Mouse (Mus musculus) erythroblast, embryonic 14.5 days (primary cell): ENCODE results near the gene U2af2. TPM values are rescaled to one million over a fixed set of nuclear protein-coding genes. Genes with fewer than 3 reads are reported as not detected.

Source experiments
- H3K27me3 ChIP-seq: 2 replicates; pipeline ENCODE4 v1.6.1; 2012; ENCODE audit warnings: inconsistent platforms; ENCODE audit not compliant: control insufficient read depth
- H3K36me3 ChIP-seq: 2 replicates; pipeline ENCODE4 v1.6.1; 2012; ENCODE audit warnings: mild to moderate bottlenecking, inconsistent platforms; ENCODE audit not compliant: control insufficient read depth
- H3K4me1 ChIP-seq: 2 replicates; pipeline ENCODE4 v1.6.1; 2012; ENCODE audit warnings: inconsistent platforms; ENCODE audit not compliant: control insufficient read depth
- H3K4me3 ChIP-seq: replicated peaks from 2 replicates; pipeline ENCODE3; 2012; ENCODE audit warnings: moderate library complexity, mild to moderate bottlenecking, inconsistent platforms
- H3K9me3 ChIP-seq: 2 replicates; pipeline ENCODE4 v1.6.1; 2012; ENCODE audit warnings: low read length, inconsistent platforms, mixed read lengths; ENCODE audit not compliant: control insufficient read depth
- GATA1 ChIP-seq: IDR thresholded peaks from 2 replicates; pipeline ENCODE4 v1.6.1; 2012; ENCODE audit warnings: low read length, inconsistent platforms, mixed read lengths
- TAL1 ChIP-seq: IDR thresholded peaks from 3 replicates; pipeline ENCODE4 v1.6.1; 2012; ENCODE audit warnings: low read length, inconsistent platforms, mixed read lengths
- polyA plus RNA-seq: library from polyadenylated mRNA; stranded (reverse); fragments of >175 nt; gene quantifications from 2 replicates; pipeline ENCODE4 v1.2.3, GENCODE M21; 2012

Gene U2af2
- polyA plus RNA-seq, 1 experiment, result 43.1 TPM

GRCm38 (mm10) chr7:5052438-5052837 lies 9.5 kb upstream of the U2af2 start:
- TF ChIP-seq TAL1 (no peak), GATA1 (no peak)
- Histone ChIP-seq H3K9me3 (peaks cover 26% of the 10 kb centered on the region), H3K4me1 (peaks cover 12% of the 10 kb centered on the region), H3K4me3 (no peak overlapping the region), H3K27me3 (peaks cover 90% of the 10 kb centered on the region), H3K36me3 (no peaks in the 10 kb centered on the region)

GRCm38 (mm10) chr7:5052931-5053343 lies 9.0 kb upstream of the U2af2 start:
- H3K4me3 ChIP-seq, result no peak overlapping the region
- H3K4me1 ChIP-seq, result peaks cover 12% of the 10 kb centered on the region
- no peaks in the 10 kb centered on the region for H3K36me3 ChIP-seq
- H3K9me3 ChIP-seq, result peaks cover 26% of the 10 kb centered on the region
- H3K27me3 ChIP-seq, result peaks cover 95% of the 10 kb centered on the region
- TF ChIP-seq GATA1 (no peak), TAL1 (no peak)

GRCm38 (mm10) chr7:5053456-5054179 lies 8.3 kb upstream of the U2af2 start:
- H3K4me3 ChIP-seq, result no peak overlapping the region
- peaks cover 100% of the 10 kb centered on the region for H3K27me3 ChIP-seq
- H3K9me3 ChIP-seq, result peaks cover 25% of the 10 kb centered on the region
- peaks cover 12% of the 10 kb centered on the region for H3K4me1 ChIP-seq
- no peak for TF ChIP-seq GATA1
- no peak for TF ChIP-seq TAL1
- H3K36me3 ChIP-seq, result no peaks in the 10 kb centered on the region

- Histone ChIP-seq H3K4me3 (peak overlapping the region; percentile 1), H3K4me1 (peaks cover 30% of the 10 kb centered on the region), H3K27me3 (peaks cover 81% of the 10 kb centered on the region), H3K36me3 (no peaks in the 10 kb centered on the region), H3K9me3 (peaks cover 18% of the 10 kb centered on the region; the same call in 1 of the 2 replicates)
- TF ChIP-seq TAL1 (no peak), GATA1 (no peak)
Measured at GRCm38 (mm10) chr7:5056651-5057263, 5.2 kb upstream of the U2af2 start.

GRCm38 (mm10) chr7:5057381-5057780 lies 4.6 kb upstream of the U2af2 start:
- peaks cover 30% of the 10 kb centered on the region for H3K4me1 ChIP-seq
- peaks cover 75% of the 10 kb centered on the region for H3K27me3 ChIP-seq
- no peak for TF ChIP-seq TAL1
- no peak for TF ChIP-seq GATA1
- no peaks in the 10 kb centered on the region for H3K36me3 ChIP-seq
- no peak overlapping the region for H3K4me3 ChIP-seq
- peaks cover 16% of the 10 kb centered on the region; the same call in 1 of the 2 replicates for H3K9me3 ChIP-seq

GRCm38 (mm10) chr7:5057804-5058203 lies 4.1 kb upstream of the U2af2 start:
- no peak for TF ChIP-seq GATA1
- TF ChIP-seq TAL1, result no peak
- Histone ChIP-seq H3K36me3 (no peaks in the 10 kb centered on the region), H3K27me3 (peaks cover 70% of the 10 kb centered on the region), H3K9me3 (peaks cover 14% of the 10 kb centered on the region; the same call in 1 of the 2 replicates), H3K4me3 (no peak overlapping the region), H3K4me1 (peaks cover 29% of the 10 kb centered on the region)

- Histone ChIP-seq H3K4me3 (no peak overlapping the region), H3K36me3 (peaks cover 7% of the 10 kb centered on the region), H3K9me3 (peaks cover 8% of the 10 kb centered on the region; the same call in 1 of the 2 replicates), H3K27me3 (peaks cover 62% of the 10 kb centered on the region), H3K4me1 (peaks cover 34% of the 10 kb centered on the region)
- TF ChIP-seq TAL1 (no peak), GATA1 (no peak)
Measured at GRCm38 (mm10) chr7:5058631-5059030, 3.3 kb upstream of the U2af2 start.

- peaks cover 42% of the 10 kb centered on the region for H3K4me1 ChIP-seq
- no peak overlapping the region for H3K4me3 ChIP-seq
- H3K36me3 ChIP-seq, result peaks cover 13% of the 10 kb centered on the region
- peaks cover 8% of the 10 kb centered on the region; the same call in 1 of the 2 replicates for H3K9me3 ChIP-seq
- no peak for TF ChIP-seq TAL1
- H3K27me3 ChIP-seq, result peaks cover 54% of the 10 kb centered on the region
Measured at GRCm38 (mm10) chr7:5059421-5059820, 2.5 kb upstream of the U2af2 start.

- no peak for TF ChIP-seq GATA1
- no peak for TF ChIP-seq TAL1
- Histone ChIP-seq H3K9me3 (peaks cover 4% of the 10 kb centered on the region; the same call in 1 of the 2 replicates), H3K36me3 (peaks cover 18% of the 10 kb centered on the region), H3K27me3 (peaks cover 46% of the 10 kb centered on the region), H3K4me1 (peaks cover 48% of the 10 kb centered on the region), H3K4me3 (peak overlapping the region; percentile 92)
Measured at GRCm38 (mm10) chr7:5060239-5060731, 1.7 kb upstream of the U2af2 start.
